Mouse (Mus musculus): ENCODE measurements at regions not wholly inside any gene's neighbourhood (a gene's known extent, or its start where the extent isn't known, plus 50 kb on each side); places are given as distances from the start of the nearest gene placed in this dataset.

GRCm38 (mm10) chr14:99592922-99593321, 294.4 kb downstream of the Klf5 start:
- TF ChIP-seq POLR2A (IDR thresholded peaks at IDR 0.05; ENCODE audit: extremely low read depth, insufficient read depth, low read length): no peak
- TF ChIP-seq CTCF (IDR thresholded peaks at IDR 0.05; ENCODE audit: low read depth, low read length): no peak
- Histone ChIP-seq H3K36me3 (ENCODE audit: control insufficient read depth, insufficient read depth, low read length) (no peaks in the 10 kb centered on the region), H3K27ac (replicated peaks; ENCODE audit: insufficient read depth, low read depth, low read length) (no peak overlapping the region), H3K79me2 (ENCODE audit: control insufficient read depth, insufficient read depth, low read length) (no peaks in the 10 kb centered on the region), H3K4me1 (ENCODE audit: control insufficient read depth, insufficient read depth, low read length) (no peaks in the 10 kb centered on the region; the same call in 1 of the 2 replicates), H3K9ac (ENCODE audit: low read depth, low read length) (no peak overlapping the region), H3K4me3 (ENCODE audit: insufficient read depth, low read depth, low read length) (no peak overlapping the region), H3K27me3 (ENCODE audit: control insufficient read depth, insufficient read depth, low read length) (peaks cover 17% of the 10 kb centered on the region; the same call in 1 of the 2 replicates)
- WGBS: 15% methylated on average over 9 of the region's 9 CpGs
- DNase-seq (ENCODE audit: extremely low read depth, low read depth, low spot score): peak; percentile 78

GRCm38 (mm10) chr14:99593864-99594263, 295.4 kb downstream of the Klf5 start:
- DNase-seq (ENCODE audit: extremely low read depth, low read depth, low spot score): no peak
- no peak overlapping the region for H3K9ac ChIP-seq (ENCODE audit: low read depth, low read length)
- TF ChIP-seq POLR2A (IDR thresholded peaks at IDR 0.05; ENCODE audit: extremely low read depth, insufficient read depth, low read length) (no peak), CTCF (IDR thresholded peaks at IDR 0.05; ENCODE audit: low read depth, low read length) (no peak)
- H3K27ac ChIP-seq (replicated peaks; ENCODE audit: insufficient read depth, low read depth, low read length): no peak overlapping the region
- H3K36me3 ChIP-seq (ENCODE audit: control insufficient read depth, insufficient read depth, low read length): no peaks in the 10 kb centered on the region
- H3K27me3 ChIP-seq (ENCODE audit: control insufficient read depth, insufficient read depth, low read length): peaks cover 14% of the 10 kb centered on the region; the same call in 1 of the 2 replicates
- WGBS: 86% methylated on average over 6 of the region's 6 CpGs
- H3K79me2 ChIP-seq (ENCODE audit: control insufficient read depth, insufficient read depth, low read length): no peaks in the 10 kb centered on the region
- H3K4me1 ChIP-seq (ENCODE audit: control insufficient read depth, insufficient read depth, low read length): no peaks in the 10 kb centered on the region; the same call in 1 of the 2 replicates
- no peak overlapping the region for H3K4me3 ChIP-seq (ENCODE audit: insufficient read depth, low read depth, low read length)

GRCm38 (mm10) chr14:99601900-99602299, 303.4 kb downstream of the Klf5 start:
- WGBS: 81% methylated on average over 5 of the region's 5 CpGs
- H3K27ac ChIP-seq (replicated peaks; ENCODE audit: insufficient read depth, low read depth, low read length): no peak overlapping the region
- H3K36me3 ChIP-seq (ENCODE audit: control insufficient read depth, insufficient read depth, low read length): no peaks in the 10 kb centered on the region
- no peak overlapping the region for H3K9ac ChIP-seq (ENCODE audit: low read depth, low read length)
- DNase-seq (ENCODE audit: extremely low read depth, low read depth, low spot score): no peak
- no peaks in the 10 kb centered on the region for H3K4me1 ChIP-seq (ENCODE audit: control insufficient read depth, insufficient read depth, low read length)
- H3K79me2 ChIP-seq (ENCODE audit: control insufficient read depth, insufficient read depth, low read length): no peaks in the 10 kb centered on the region
- H3K4me3 ChIP-seq (ENCODE audit: insufficient read depth, low read depth, low read length): no peak overlapping the region
- TF ChIP-seq CTCF (IDR thresholded peaks at IDR 0.05; ENCODE audit: low read depth, low read length): no peak
- no peak for TF ChIP-seq POLR2A (IDR thresholded peaks at IDR 0.05; ENCODE audit: extremely low read depth, insufficient read depth, low read length)
- no peaks in the 10 kb centered on the region for H3K27me3 ChIP-seq (ENCODE audit: control insufficient read depth, insufficient read depth, low read length)

GRCm38 (mm10) chr14:99603257-99603656, 304.8 kb downstream of the Klf5 start:
- Histone ChIP-seq H3K27ac (replicated peaks; ENCODE audit: insufficient read depth, low read depth, low read length) (no peak overlapping the region), H3K4me3 (ENCODE audit: insufficient read depth, low read depth, low read length) (no peak overlapping the region), H3K79me2 (ENCODE audit: control insufficient read depth, insufficient read depth, low read length) (no peaks in the 10 kb centered on the region), H3K4me1 (ENCODE audit: control insufficient read depth, insufficient read depth, low read length) (no peaks in the 10 kb centered on the region), H3K27me3 (ENCODE audit: control insufficient read depth, insufficient read depth, low read length) (no peaks in the 10 kb centered on the region), H3K36me3 (ENCODE audit: control insufficient read depth, insufficient read depth, low read length) (no peaks in the 10 kb centered on the region), H3K9ac (ENCODE audit: low read depth, low read length) (no peak overlapping the region)
- no peak for DNase-seq (ENCODE audit: extremely low read depth, low read depth, low spot score)
- TF ChIP-seq CTCF (IDR thresholded peaks at IDR 0.05; ENCODE audit: low read depth, low read length): no peak
- WGBS: 80% methylated on average over 2 of the region's 2 CpGs

GRCm38 (mm10) chr14:99605351-99606100, 307.0 kb downstream of the Klf5 start:
- H3K4me1 ChIP-seq (ENCODE audit: control insufficient read depth, insufficient read depth, low read length): no peaks in the 10 kb centered on the region
- WGBS: 62% methylated on average over 6 of the region's 6 CpGs
- H3K9ac ChIP-seq (ENCODE audit: low read depth, low read length): no peak overlapping the region
- no peaks in the 10 kb centered on the region for H3K36me3 ChIP-seq (ENCODE audit: control insufficient read depth, insufficient read depth, low read length)
- TF ChIP-seq CTCF (IDR thresholded peaks at IDR 0.05; ENCODE audit: low read depth, low read length): no peak
- no peak for TF ChIP-seq POLR2A (IDR thresholded peaks at IDR 0.05; ENCODE audit: extremely low read depth, insufficient read depth, low read length)
- no peak overlapping the region for H3K27ac ChIP-seq (replicated peaks; ENCODE audit: insufficient read depth, low read depth, low read length)
- H3K4me3 ChIP-seq (ENCODE audit: insufficient read depth, low read depth, low read length): no peak overlapping the region
- no peaks in the 10 kb centered on the region for H3K27me3 ChIP-seq (ENCODE audit: control insufficient read depth, insufficient read depth, low read length)
- no peak for DNase-seq (ENCODE audit: extremely low read depth, low read depth, low spot score)
- H3K79me2 ChIP-seq (ENCODE audit: control insufficient read depth, insufficient read depth, low read length): no peaks in the 10 kb centered on the region

- Histone ChIP-seq H3K27ac (replicated peaks; ENCODE audit: insufficient read depth, low read depth, low read length) (no peak overlapping the region), H3K4me1 (ENCODE audit: control insufficient read depth, insufficient read depth, low read length) (no peaks in the 10 kb centered on the region), H3K9ac (ENCODE audit: low read depth, low read length) (no peak overlapping the region), H3K27me3 (ENCODE audit: control insufficient read depth, insufficient read depth, low read length) (no peaks in the 10 kb centered on the region), H3K4me3 (ENCODE audit: insufficient read depth, low read depth, low read length) (no peak overlapping the region), H3K36me3 (ENCODE audit: control insufficient read depth, insufficient read depth, low read length) (no peaks in the 10 kb centered on the region), H3K79me2 (ENCODE audit: control insufficient read depth, insufficient read depth, low read length) (no peaks in the 10 kb centered on the region)
- DNase-seq (ENCODE audit: extremely low read depth, low read depth, low spot score): no peak
- no peak for TF ChIP-seq POLR2A (IDR thresholded peaks at IDR 0.05; ENCODE audit: extremely low read depth, insufficient read depth, low read length)
- no peak for TF ChIP-seq CTCF (IDR thresholded peaks at IDR 0.05; ENCODE audit: low read depth, low read length)
- 98% methylated on average over 2 of the region's 2 CpGs for WGBS
These were observed 310.5 kb downstream of the Klf5 start for GRCm38 (mm10) chr14:99609003-99609402.
